Mouse (Mus musculus) erythroblast, embryonic 14.5 days (primary cell): Measurements from ENCODE around the gene Tmem131.

Experiments used
- GATA1 ChIP-seq: IDR thresholded peaks from 2 replicates; pipeline ENCODE4 v1.6.1; 2012; ENCODE audit warnings: low read length, inconsistent platforms, mixed read lengths
- TAL1 ChIP-seq: IDR thresholded peaks from 3 replicates; pipeline ENCODE4 v1.6.1; 2012; ENCODE audit warnings: low read length, inconsistent platforms, mixed read lengths

- no peak for TF ChIP-seq TAL1
- no peak for TF ChIP-seq GATA1
Observed at GRCm38 (mm10) chr1:36932231-36932630, 11.2 kb downstream of the Tmem131 start.
